Mouse (Mus musculus): ENCODE results near the gene Prmt3. TPM values are rescaled to one million over a fixed set of nuclear protein-coding genes. Genes with fewer than 3 reads are reported as not detected.

Prmt3 gene
- polyA plus RNA-seq, 1 experiment from 2014 or later: 67.5 TPM

DNA sequence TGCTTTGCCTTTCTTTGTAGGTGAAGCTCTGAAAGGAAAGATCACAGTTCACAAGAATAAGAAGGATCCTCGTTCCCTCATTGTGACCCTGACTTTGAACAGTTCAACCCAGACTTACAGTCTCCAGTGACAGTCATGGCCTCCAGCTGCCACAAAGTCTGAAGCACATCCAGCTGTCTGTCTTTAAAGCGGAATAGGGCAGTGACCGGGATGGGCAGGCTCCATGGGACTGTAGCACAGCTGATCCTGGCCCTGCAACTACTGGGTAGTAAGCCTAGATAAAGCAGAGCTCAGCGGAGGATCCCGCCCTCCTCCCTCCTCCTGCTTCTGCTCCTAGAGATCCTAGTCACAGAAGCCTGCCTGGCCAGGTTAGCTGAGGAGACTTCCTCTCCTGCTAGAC is 79.2 kb downstream of the Prmt3 start:
- Histone ChIP-seq H3K9ac (no peak overlapping the region), H3K9me3 (ENCODE audit: low read depth, low read length) (no peaks in the 10 kb centered on the region), H3K4me1 (ENCODE audit: insufficient read depth) (no peaks in the 10 kb centered on the region), H3K36me3 (ENCODE audit: insufficient read depth) (peaks cover 44% of the 10 kb centered on the region), H3K27ac (ENCODE audit: low read depth) (no peak overlapping the region), H3K4me2 (no peak overlapping the region), H3K27me3 (ENCODE audit: insufficient read depth, low read length) (no peaks in the 10 kb centered on the region), H3K4me3 (ENCODE audit: low read depth, low read length) (no peak overlapping the region)
- TF ChIP-seq CTCF (IDR thresholded peaks at IDR 0.05; ENCODE audit: low read depth): no peak
- 67% methylated on average over 5 of the region's 5 CpGs for WGBS
- ATAC-seq (ENCODE audit: insufficient read depth): no peak
- DNase-seq: no peak

DNA sequence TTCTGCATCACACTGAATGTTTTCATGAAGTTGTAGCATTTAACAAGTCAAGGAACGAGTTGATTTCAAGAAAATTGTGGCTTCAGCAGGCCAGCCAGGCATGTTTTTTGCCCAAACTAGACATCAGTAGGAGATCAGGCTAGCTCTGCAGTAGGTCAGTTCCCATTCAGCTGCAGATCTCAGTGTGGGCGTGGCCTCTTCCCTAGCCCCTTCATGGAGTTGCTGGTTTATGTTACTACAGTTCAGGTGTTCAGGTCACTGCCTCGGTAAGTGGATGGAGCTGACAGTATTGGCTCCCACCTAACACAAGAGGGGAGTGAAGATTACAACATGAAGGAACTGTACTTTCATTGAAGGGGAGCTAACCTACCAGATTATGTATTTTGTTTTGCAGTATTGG is 80.1 kb downstream of the Prmt3 start:
- WGBS: 72% methylated on average over 3 of the region's 3 CpGs
- ATAC-seq (ENCODE audit: insufficient read depth): no peak
- Histone ChIP-seq H3K9me3 (ENCODE audit: low read depth, low read length) (no peaks in the 10 kb centered on the region), H3K4me2 (no peak overlapping the region), H3K27me3 (ENCODE audit: insufficient read depth, low read length) (no peaks in the 10 kb centered on the region), H3K36me3 (ENCODE audit: insufficient read depth) (peaks cover 47% of the 10 kb centered on the region), H3K9ac (no peak overlapping the region), H3K4me1 (ENCODE audit: insufficient read depth) (no peaks in the 10 kb centered on the region), H3K4me3 (ENCODE audit: low read depth, low read length) (no peak overlapping the region), H3K27ac (ENCODE audit: low read depth) (no peak overlapping the region)
- DNase-seq: no peak
- no peak for TF ChIP-seq CTCF (IDR thresholded peaks at IDR 0.05; ENCODE audit: low read depth)

DNA sequence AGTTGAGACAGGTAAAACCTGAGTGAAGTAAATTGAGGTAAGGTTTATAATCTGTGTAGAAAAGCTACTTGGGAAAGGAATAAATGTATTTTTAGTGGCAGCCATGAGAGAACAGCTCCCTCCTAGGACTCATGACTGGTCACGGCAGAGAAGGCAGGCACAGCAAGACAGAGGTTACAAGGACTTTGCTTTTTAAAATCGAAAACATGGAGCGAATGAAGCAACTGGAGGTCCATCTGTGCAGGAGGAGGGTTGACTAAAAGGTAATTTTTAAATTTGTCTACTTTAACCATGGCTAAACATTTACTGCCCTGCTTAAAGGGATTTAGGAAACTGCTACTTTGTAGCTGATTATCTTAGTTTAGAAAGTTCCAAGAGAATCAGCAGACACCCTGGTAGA is 81.7 kb downstream of the Prmt3 start:
- peaks cover 44% of the 10 kb centered on the region for H3K36me3 ChIP-seq (ENCODE audit: insufficient read depth)
- H3K27ac ChIP-seq (ENCODE audit: low read depth): no peak overlapping the region
- H3K4me1 ChIP-seq (ENCODE audit: insufficient read depth): no peaks in the 10 kb centered on the region
- ATAC-seq (ENCODE audit: insufficient read depth) (no peak), DNase-seq (no peak)
- H3K9me3 ChIP-seq (ENCODE audit: low read depth, low read length): no peaks in the 10 kb centered on the region
- no peaks in the 10 kb centered on the region for H3K27me3 ChIP-seq (ENCODE audit: insufficient read depth, low read length)
- H3K4me2 ChIP-seq: no peak overlapping the region
- no peak for TF ChIP-seq CTCF (IDR thresholded peaks at IDR 0.05; ENCODE audit: low read depth)
- H3K4me3 ChIP-seq (ENCODE audit: low read depth, low read length): no peak overlapping the region
- 96% methylated on average over 3 of the region's 3 CpGs for WGBS
- no peak overlapping the region for H3K9ac ChIP-seq

DNA sequence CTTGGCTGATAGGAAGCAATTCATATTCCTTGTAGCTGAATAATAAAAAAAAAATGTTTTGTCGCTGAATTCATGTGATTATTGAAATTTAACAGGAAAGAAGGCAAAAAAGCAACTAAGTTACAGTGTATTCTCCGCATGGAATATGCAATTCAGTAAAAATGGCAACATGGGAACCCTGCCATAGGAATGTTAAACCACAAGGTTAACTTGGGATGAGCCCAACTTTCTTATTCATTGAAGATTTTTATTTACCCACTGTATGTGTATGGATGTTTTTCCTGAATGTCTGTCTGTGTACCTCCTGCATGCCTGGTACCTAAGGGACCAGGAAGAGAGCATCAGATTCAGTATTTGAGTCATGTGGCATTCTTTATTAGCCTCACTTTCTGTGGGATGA is 83.0 kb downstream of the Prmt3 start:
- Histone ChIP-seq H3K4me2 (no peak overlapping the region), H3K4me3 (ENCODE audit: low read depth, low read length) (no peak overlapping the region), H3K27me3 (ENCODE audit: insufficient read depth, low read length) (no peaks in the 10 kb centered on the region), H3K27ac (ENCODE audit: low read depth) (no peak overlapping the region), H3K9ac (no peak overlapping the region), H3K9me3 (ENCODE audit: low read depth, low read length) (no peaks in the 10 kb centered on the region), H3K4me1 (ENCODE audit: insufficient read depth) (no peaks in the 10 kb centered on the region), H3K36me3 (ENCODE audit: insufficient read depth) (peaks cover 39% of the 10 kb centered on the region)
- WGBS: 91% methylated on average over 2 of the region's 2 CpGs
- TF ChIP-seq CTCF (IDR thresholded peaks at IDR 0.05; ENCODE audit: low read depth): no peak
- DNase-seq (no peak), ATAC-seq (ENCODE audit: insufficient read depth) (no peak)

DNA sequence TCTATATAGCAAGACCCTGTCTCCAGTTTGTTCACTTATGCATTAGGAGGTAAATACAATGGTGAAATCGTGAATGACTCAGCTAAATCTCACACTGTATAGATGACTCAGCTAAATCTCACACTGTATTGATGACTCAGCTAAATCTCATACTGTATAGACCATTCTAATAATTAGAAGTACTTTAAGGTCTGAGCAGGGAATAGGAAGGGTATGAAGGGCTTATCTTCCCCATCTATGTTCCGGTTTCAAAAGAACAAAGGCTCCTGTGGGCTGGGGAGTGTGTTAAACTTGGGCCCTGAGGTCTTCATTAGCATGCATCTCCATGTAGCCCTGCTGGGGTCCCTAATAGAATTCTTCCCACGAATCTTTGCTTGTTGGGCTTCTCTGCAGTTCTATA is 85.6 kb downstream of the Prmt3 start:
- no peak for DNase-seq

DNA sequence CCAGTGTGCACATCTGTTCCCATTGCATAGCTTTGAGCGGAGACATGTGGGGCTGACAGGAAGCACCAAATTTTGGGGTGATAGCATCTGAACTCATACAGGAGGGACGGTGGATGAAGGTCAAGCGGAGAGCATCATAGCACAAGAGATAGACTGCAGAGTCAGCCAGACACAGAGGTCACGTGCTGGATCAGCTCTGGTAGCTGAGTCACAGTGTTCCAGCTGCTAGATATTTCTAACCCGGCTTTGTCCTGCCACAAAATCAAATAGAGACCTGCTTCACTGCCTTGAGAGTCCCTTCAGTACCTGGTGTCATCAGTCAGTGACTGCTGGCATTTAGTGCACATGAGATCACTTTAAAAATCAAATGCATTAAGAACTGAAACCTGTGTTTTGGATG is 91.5 kb downstream of the Prmt3 start:
- ATAC-seq (ENCODE audit: insufficient read depth): no peak
- 71% methylated on average over 5 of the region's 5 CpGs for WGBS
- Histone ChIP-seq H3K4me3 (ENCODE audit: low read depth, low read length) (no peak overlapping the region), H3K4me1 (ENCODE audit: insufficient read depth) (no peaks in the 10 kb centered on the region), H3K9me3 (ENCODE audit: low read depth, low read length) (no peaks in the 10 kb centered on the region), H3K9ac (no peak overlapping the region), H3K4me2 (no peak overlapping the region), H3K27me3 (ENCODE audit: insufficient read depth, low read length) (no peaks in the 10 kb centered on the region), H3K27ac (ENCODE audit: low read depth) (no peak overlapping the region), H3K36me3 (ENCODE audit: insufficient read depth) (no peaks in the 10 kb centered on the region)
- DNase-seq: no peak
- TF ChIP-seq CTCF (IDR thresholded peaks at IDR 0.05; ENCODE audit: low read depth): no peak

More for the DNA sequence above, 85.6 kb downstream of the Prmt3 start:
- H3K4me2 ChIP-seq: no peak overlapping the region
- no peak overlapping the region for H3K4me3 ChIP-seq (ENCODE audit: low read depth, low read length)
- 77% methylated on average over 3 of the region's 3 CpGs for WGBS
- H3K27me3 ChIP-seq (ENCODE audit: insufficient read depth, low read length): no peaks in the 10 kb centered on the region
- H3K9me3 ChIP-seq (ENCODE audit: low read depth, low read length): no peaks in the 10 kb centered on the region
- ATAC-seq (ENCODE audit: insufficient read depth): no peak
- TF ChIP-seq CTCF (IDR thresholded peaks at IDR 0.05; ENCODE audit: low read depth): no peak
- no peaks in the 10 kb centered on the region for H3K4me1 ChIP-seq (ENCODE audit: insufficient read depth)
- peaks cover 13% of the 10 kb centered on the region; the same call in 1 of the 2 replicates for H3K36me3 ChIP-seq (ENCODE audit: insufficient read depth)
- H3K27ac ChIP-seq (ENCODE audit: low read depth): no peak overlapping the region
- no peak overlapping the region for H3K9ac ChIP-seq

DNA sequence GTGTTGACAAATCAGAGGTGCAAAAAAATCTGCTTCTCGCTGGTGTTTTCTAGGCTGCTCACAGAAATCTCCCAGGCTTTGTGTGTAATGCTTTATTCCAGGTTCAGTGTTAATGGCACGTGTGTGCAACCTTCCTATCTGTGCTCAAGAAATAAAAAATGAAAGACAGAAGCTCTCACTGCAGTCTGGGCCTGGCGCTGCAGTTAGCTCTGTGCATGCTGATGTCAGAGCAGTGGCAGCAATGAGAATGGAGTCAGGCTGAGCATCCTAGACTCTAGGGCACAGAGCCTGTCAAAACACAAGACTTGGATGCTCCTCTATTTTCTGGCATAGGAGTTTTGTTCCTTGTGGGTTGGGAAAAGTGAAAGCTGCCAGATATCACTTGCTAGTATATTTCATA is 92.1 kb downstream of the Prmt3 start:
- Histone ChIP-seq H3K4me1 (ENCODE audit: insufficient read depth) (no peaks in the 10 kb centered on the region), H3K9ac (no peak overlapping the region), H3K4me3 (ENCODE audit: low read depth, low read length) (no peak overlapping the region), H3K9me3 (ENCODE audit: low read depth, low read length) (no peaks in the 10 kb centered on the region), H3K27ac (ENCODE audit: low read depth) (no peak overlapping the region), H3K4me2 (no peak overlapping the region), H3K36me3 (ENCODE audit: insufficient read depth) (no peaks in the 10 kb centered on the region), H3K27me3 (ENCODE audit: insufficient read depth, low read length) (no peaks in the 10 kb centered on the region)
- TF ChIP-seq CTCF (IDR thresholded peaks at IDR 0.05; ENCODE audit: low read depth): no peak
- 52% methylated on average over 3 of the region's 3 CpGs for WGBS
- ATAC-seq (ENCODE audit: insufficient read depth) (no peak), DNase-seq (no peak)

DNA sequence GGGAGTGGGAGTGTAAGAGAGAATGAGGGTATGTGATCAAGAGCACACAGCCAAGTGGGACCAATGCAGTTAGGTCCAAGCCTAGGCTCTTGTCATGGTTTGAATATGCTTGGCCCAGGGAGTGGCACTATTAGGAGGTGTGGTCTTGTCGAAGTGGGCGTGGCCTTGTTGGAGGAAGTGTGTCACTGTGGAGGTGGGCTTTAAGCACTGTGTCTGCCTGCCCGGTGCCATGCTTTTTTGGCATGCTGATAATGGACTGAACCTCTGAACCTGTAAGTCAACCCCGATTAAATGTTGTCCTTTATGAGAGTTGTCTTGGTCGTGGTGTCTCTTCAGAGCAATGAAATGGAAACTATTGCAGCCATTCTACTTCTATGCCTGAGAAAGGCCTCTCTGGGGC is 99.2 kb downstream of the Prmt3 start:
- DNase-seq (no peak), ATAC-seq (ENCODE audit: insufficient read depth) (no peak)
- Histone ChIP-seq H3K36me3 (ENCODE audit: insufficient read depth) (no peaks in the 10 kb centered on the region), H3K27ac (ENCODE audit: low read depth) (no peak overlapping the region), H3K4me1 (ENCODE audit: insufficient read depth) (no peaks in the 10 kb centered on the region; the same call in 1 of the 2 replicates), H3K4me2 (no peak overlapping the region), H3K27me3 (ENCODE audit: insufficient read depth, low read length) (no peaks in the 10 kb centered on the region), H3K4me3 (ENCODE audit: low read depth, low read length) (no peak overlapping the region), H3K9ac (no peak overlapping the region), H3K9me3 (ENCODE audit: low read depth, low read length) (no peaks in the 10 kb centered on the region)
- 76% methylated on average over 5 of the region's 5 CpGs for WGBS
- TF ChIP-seq CTCF (IDR thresholded peaks at IDR 0.05; ENCODE audit: low read depth): no peak

Measured in lung, embryonic 14.5 days (tissue).